Mouse (Mus musculus) B cell, adult 67 days (primary cell): Measurements from ENCODE around the gene Anks1. TPM values are rescaled to one million over a fixed set of nuclear protein-coding genes. Genes with fewer than 3 reads are reported as not detected.

ENCODE experiments used
- total RNA-seq, 2 experiments: library from RNA; stranded (reverse); gene quantifications; 4 replicates each; pipeline ENCODE4 v1.2.4; 2023

Gene Anks1
- total RNA-seq, result 10 to 100 TPM; 45.5 to 49.2 TPM

GRCm38 (mm10) chr17:27908888-27909621, at the start of gene Anks1:
Gene Anks1 (plus strand): TSS chr17:27909306.

DNA sequence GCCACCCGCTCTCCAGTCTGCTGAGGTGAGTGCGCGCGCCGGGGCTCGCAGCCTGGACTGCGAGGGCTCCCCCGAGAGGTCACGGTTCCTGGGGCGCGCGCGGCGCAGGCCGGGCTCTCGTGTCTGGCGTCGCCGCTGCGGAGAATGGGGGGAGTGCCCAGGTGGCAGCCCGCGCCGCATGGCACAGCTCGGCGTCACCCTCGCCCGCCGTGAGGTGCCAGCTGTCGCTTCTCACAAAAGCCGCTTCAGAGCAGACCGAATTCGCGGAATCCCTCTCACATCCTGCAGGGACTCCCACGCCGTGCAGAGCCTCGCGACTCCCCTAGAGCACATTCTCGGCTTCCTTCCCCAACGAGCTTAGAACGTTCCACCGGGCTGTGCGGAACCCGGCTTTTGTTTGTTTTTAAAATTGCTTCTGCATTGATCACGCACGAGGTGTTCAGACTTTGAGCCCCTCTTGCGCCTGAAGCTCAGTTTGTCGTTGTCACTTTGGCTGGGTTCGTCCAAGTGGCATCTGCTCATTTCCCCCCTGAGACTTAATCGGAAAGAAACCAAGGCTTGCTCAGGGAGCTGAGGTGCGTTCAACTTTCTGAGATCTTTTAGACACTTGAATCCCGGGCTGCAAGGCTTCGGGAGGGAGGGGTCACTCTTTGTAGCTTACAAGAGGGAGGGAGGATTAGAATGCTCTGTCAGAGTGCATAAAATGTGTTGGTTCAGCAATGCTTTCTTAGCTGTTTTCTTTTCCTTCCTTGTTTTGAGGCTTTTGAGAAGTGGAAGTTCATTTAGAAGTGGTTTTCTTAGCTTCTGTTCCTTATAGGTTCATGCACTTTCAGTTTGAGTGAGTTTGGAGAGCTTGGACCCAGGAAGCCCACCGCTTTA, 755 bp downstream of the Anks1 start, which contains the start of gene Taf11:
Gene Taf11, minus strand, starts transcription at position 223 of the 879 bp plus-strand sequence.

GRCm38 (mm10) chr17:28080045-28080816, 171.1 kb downstream of the Anks1 start, which contains the start of gene Tcp11:
Gene Tcp11 (minus strand): TSS chr17:28080639.

Other genes with a start within 250 kb of the Anks1 start
- gene Spdef, start 180.4 kb upstream of the Anks1 start, total RNA-seq, result under 1 TPM in 1 of 2 experiments, not detected in 1; 0.41 TPM
- gene D17Wsu92e, start 88.7 kb upstream of the Anks1 start, total RNA-seq, result 10 to 100 TPM; 73.5 to 78.1 TPM
- gene Snrpc, start 71.2 kb upstream of the Anks1 start, total RNA-seq, result 10 to 100 TPM; 68.9 to 70.8 TPM
- gene Uhrf1bp1, start 52.9 kb upstream of the Anks1 start, total RNA-seq, result 1 to 10 TPM; 7.0 to 7.8 TPM
- gene Taf11, start 538 bp downstream of the Anks1 start, total RNA-seq, result 10 to 100 TPM; 37.2 to 51.1 TPM
- 1 to 10 TPM; 2.6 to 5.5 TPM for gene Tcp11, start 171.3 kb downstream of the Anks1 start, total RNA-seq
- not detected for gene Scube3, start 232.8 kb downstream of the Anks1 start, total RNA-seq